Mouse (Mus musculus) myocyte (in vitro differentiated cells): ENCODE results near the gene Ankrd10. TPM values are rescaled to one million over a fixed set of nuclear protein-coding genes. Genes with fewer than 3 reads are reported as not detected.
"Not testable (repeated sequence)": the region's sequence is repeated elsewhere in the genome, so short reads cannot be mapped to it uniquely, and the experiment has no call there.

ENCODE experiments used
- H3K27me3 ChIP-seq: one replicate; pipeline ENCODE4 v1.6.1; 2011; ENCODE audit not compliant: control insufficient read depth, insufficient read depth, insufficient read length
- H3K36me3 ChIP-seq: one replicate; pipeline ENCODE4 v1.6.1; 2011; ENCODE audit not compliant: control insufficient read depth, insufficient read depth
- H3K4me2 ChIP-seq: one replicate; pipeline ENCODE4 v1.6.1; 2011; ENCODE audit warnings: low read depth, control low read depth
- H3K4me3 ChIP-seq: one replicate; pipeline ENCODE4 v1.5.1; 2011; ENCODE audit warnings: mild to moderate bottlenecking, control low read depth, moderate library complexity
- H3K79me2 ChIP-seq: one replicate; pipeline ENCODE4 v1.6.1; 2011; ENCODE audit not compliant: control insufficient read depth, insufficient read depth
- H3ac ChIP-seq: one replicate; pipeline ENCODE4 v1.6.1; 2011; ENCODE audit not compliant: control insufficient read depth, insufficient read length
- CEBPB ChIP-seq: IDR thresholded peaks from 2 replicates; pipeline ENCODE4 v1.6.1; 2011; ENCODE audit warnings: mild to moderate bottlenecking, moderate library complexity; ENCODE audit not compliant: poor library complexity, insufficient read depth, severe bottlenecking
- E2F4 ChIP-seq: IDR thresholded peaks from one replicate; pipeline ENCODE4 v1.6.1; 2011; ENCODE audit warnings: mild to moderate bottlenecking, control low read depth, moderate library complexity; ENCODE audit not compliant: insufficient read depth
- MAX ChIP-seq: IDR thresholded peaks from one replicate; pipeline ENCODE4 v1.6.1; 2011; ENCODE audit warnings: low read depth, mild to moderate bottlenecking, control low read depth
- MYOD1 ChIP-seq, 3 experiments: IDR thresholded peaks; one replicate each; pipeline ENCODE4 v1.6.1; 2011; ENCODE audit warnings: control low read depth in 2 of 3, low read depth in 2 of 3, mild to moderate bottlenecking in 2 of 3, moderate library complexity in 1 of 3; ENCODE audit not compliant: insufficient read length in 2 of 3, control insufficient read depth in 1 of 3
- MYOG ChIP-seq, 3 experiments: IDR thresholded peaks; one replicate each; pipeline ENCODE4 v1.6.1; 2011; ENCODE audit warnings: control low read depth in 2 of 3, low read depth in 2 of 3, mild to moderate bottlenecking in 2 of 3; ENCODE audit not compliant: insufficient read length in 2 of 3, control insufficient read depth in 1 of 3, insufficient read depth in 1 of 3
- POLR2A ChIP-seq: IDR thresholded peaks from one replicate; pipeline ENCODE4 v1.6.1; 2011; ENCODE audit warnings: low read depth, mild to moderate bottlenecking, control low read depth, moderate library complexity; ENCODE audit not compliant: insufficient read length
- POLR2AphosphoS2 ChIP-seq: IDR thresholded peaks from one replicate; pipeline ENCODE4 v1.6.1; 2011; ENCODE audit warnings: low read depth, control low read depth; ENCODE audit not compliant: insufficient read length
- REST ChIP-seq: IDR thresholded peaks from one replicate; pipeline ENCODE4 v1.6.1; 2011; ENCODE audit warnings: mild to moderate bottlenecking, control low read depth, moderate library complexity; ENCODE audit not compliant: insufficient read depth, insufficient read length
- SRF ChIP-seq: IDR thresholded peaks from one replicate; pipeline ENCODE4 v1.6.1; 2011; ENCODE audit warnings: low read depth; ENCODE audit not compliant: control insufficient read depth, insufficient read length
- TCF12 ChIP-seq: IDR thresholded peaks from one replicate; pipeline ENCODE4 v1.6.1; 2011; ENCODE audit warnings: mild to moderate bottlenecking, control low read depth; ENCODE audit not compliant: poor library complexity, insufficient read depth, severe bottlenecking
- TCF3 ChIP-seq: IDR thresholded peaks from one replicate; pipeline ENCODE4 v1.6.1; 2011; ENCODE audit warnings: low read depth, control low read depth; ENCODE audit not compliant: insufficient read length
- USF1 ChIP-seq: IDR thresholded peaks from one replicate; pipeline ENCODE4 v1.6.1; 2011; ENCODE audit warnings: low read depth, mild to moderate bottlenecking, control low read depth, moderate library complexity
- polyA plus RNA-seq: library from polyadenylated mRNA; unstranded; fragments of >200 nt; fragmentation: generic; extraction: Trizol; gene quantifications from one replicate; pipeline ENCODE4 v1.2.1, GENCODE M21; 2012; ENCODE audit warnings: missing spikeins

The Ankrd10 gene
- 71.9 TPM for polyA plus RNA-seq

DNA sequence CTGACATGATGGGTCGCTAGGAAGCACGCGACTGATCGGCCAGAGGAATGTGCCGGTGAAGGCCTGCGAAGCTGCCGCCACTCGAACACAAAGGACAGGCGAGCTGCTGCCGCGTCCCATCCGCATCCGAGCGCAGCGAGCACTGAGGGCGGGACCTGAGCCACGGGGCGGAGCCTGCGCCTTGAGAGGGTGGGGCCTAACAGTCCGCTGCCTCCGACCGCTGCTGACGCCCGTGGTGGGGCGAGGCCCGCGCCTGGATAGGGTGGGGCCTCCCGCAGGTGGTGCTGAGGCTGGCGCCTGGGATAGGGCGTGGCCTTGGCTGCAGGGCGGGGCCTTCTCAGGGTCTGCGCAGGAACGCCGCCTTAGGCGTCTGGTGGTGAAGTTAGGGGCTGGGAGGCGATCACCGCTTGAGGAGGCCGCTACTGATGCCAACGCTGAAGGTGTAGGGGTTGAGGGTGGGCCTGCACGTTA lies at the start of gene Ankrd10:
TSS of gene Ankrd10 (minus strand) at position 147 of the 471 bp plus-strand sequence.
- Histone ChIP-seq H3ac (peak within 1 kb of the TSS; percentile 89), H3K36me3 (peaks cover 6% of the 10 kb centered on the region), H3K79me2 (peaks cover 41% of the 10 kb centered on the region), H3K27me3 (no peaks in the 10 kb centered on the region), H3K4me2 (peak within 1 kb of the TSS; percentile 84), H3K4me3 (peak within 1 kb of the TSS; percentile 67)
- TF ChIP-seq E2F4 (no peak), POLR2A (peak; percentile 89), MYOD1 (IDR thresholded peaks at IDR 0.05; ENCODE audit: control insufficient read depth in 1 of 3, insufficient read length in 2 of 3, low read depth in 2 of 3) (peak in 2 of 3 experiments; percentile 40 to 76), MYOG (IDR thresholded peaks at IDR 0.05; ENCODE audit: control insufficient read depth in 1 of 3, insufficient read depth in 1 of 3, insufficient read length in 2 of 3, low read depth in 2 of 3) (peak in 2 of 3 experiments; percentile 44 to 85), POLR2AphosphoS2 (peak; percentile 98), SRF (no peak), TCF12 (peak; percentile 17)

GRCm38 (mm10) chr8:11684558-11684957 lies 49.0 kb upstream of the Ankrd10 start:
- no peak overlapping the region for H3K4me2 ChIP-seq
- H3K79me2 ChIP-seq: no peaks in the 10 kb centered on the region
- no peak overlapping the region for H3ac ChIP-seq
- no peak overlapping the region for H3K4me3 ChIP-seq
- H3K27me3 ChIP-seq: no peaks in the 10 kb centered on the region
- H3K36me3 ChIP-seq: no peaks in the 10 kb centered on the region
- TF ChIP-seq TCF12 (no peak), MYOD1 (IDR thresholded peaks at IDR 0.05; ENCODE audit: control insufficient read depth in 1 of 3, insufficient read length in 2 of 3, low read depth in 2 of 3) (peak; percentile 6 to 82 (median 49)), TCF3 (no peak), MYOG (IDR thresholded peaks at IDR 0.05; ENCODE audit: control insufficient read depth in 1 of 3, insufficient read depth in 1 of 3, insufficient read length in 2 of 3, low read depth in 2 of 3) (peak in 1 of 3 experiments; percentile 69)

- H3ac ChIP-seq: no peak overlapping the region
- H3K4me2 ChIP-seq: peak overlapping the region; percentile 4
- peaks cover 20% of the 10 kb centered on the region for H3K27me3 ChIP-seq
- H3K79me2 ChIP-seq: no peaks in the 10 kb centered on the region
- peak in 1 of 3 experiments; percentile 41 for TF ChIP-seq MYOG (IDR thresholded peaks at IDR 0.05; ENCODE audit: control insufficient read depth in 1 of 3, insufficient read depth in 1 of 3, insufficient read length in 2 of 3, low read depth in 2 of 3)
- no peak for TF ChIP-seq USF1
- peak; percentile 29 to 77 (median 75) for TF ChIP-seq MYOD1 (IDR thresholded peaks at IDR 0.05; ENCODE audit: control insufficient read depth in 1 of 3, insufficient read length in 2 of 3, low read depth in 2 of 3)
- peak; percentile 55 for TF ChIP-seq TCF12
- no peak overlapping the region for H3K4me3 ChIP-seq
- no peaks in the 10 kb centered on the region for H3K36me3 ChIP-seq
Measured at GRCm38 (mm10) chr8:11668308-11668707, 32.8 kb upstream of the Ankrd10 start.

DNA sequence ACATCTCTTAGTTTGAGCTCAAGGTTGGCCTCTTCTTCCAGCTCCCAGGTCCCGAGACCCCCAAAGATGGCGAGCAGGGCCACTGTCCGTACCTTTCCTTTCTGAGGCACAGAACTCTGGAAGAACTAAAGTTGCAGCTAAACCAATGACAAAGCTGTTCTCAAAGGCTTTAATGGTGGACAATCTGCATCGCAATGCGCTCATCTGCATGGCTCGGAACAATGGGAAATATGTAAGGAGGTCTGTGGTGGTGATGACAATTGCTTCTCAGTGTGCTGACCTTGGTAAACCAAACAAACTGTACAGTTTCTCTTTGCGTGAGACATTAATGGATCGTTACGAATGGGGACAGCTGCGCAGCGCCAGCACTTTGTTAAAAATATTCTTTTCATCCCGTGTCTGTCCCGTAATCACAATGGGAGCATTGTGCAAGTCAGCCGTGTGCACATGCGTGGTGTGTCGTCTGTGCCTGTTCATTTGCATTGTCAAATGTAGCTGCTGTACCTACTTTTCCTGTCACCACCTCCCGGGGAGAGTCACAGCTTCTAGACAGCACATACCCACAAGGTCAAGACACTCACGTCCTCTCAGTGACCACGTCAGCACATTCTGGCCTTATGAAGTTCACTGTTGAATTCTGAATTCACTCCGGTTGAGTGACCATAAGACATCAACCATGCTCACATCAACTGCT lies 30.6 kb upstream of the Ankrd10 start:
- H3K4me3 ChIP-seq, H3K36me3 ChIP-seq, H3K27me3 ChIP-seq, H3K79me2 ChIP-seq, H3ac ChIP-seq: not testable (repeated sequence)
- H3K4me2 ChIP-seq: peak overlapping the region; percentile 46
- peak in 1 of 3 experiments; percentile 41 for TF ChIP-seq MYOD1 (IDR thresholded peaks at IDR 0.05; ENCODE audit: control insufficient read depth in 1 of 3, insufficient read length in 2 of 3, low read depth in 2 of 3)

GRCm38 (mm10) chr8:11661969-11662368 lies 26.4 kb upstream of the Ankrd10 start:
- Histone ChIP-seq H3K79me2 (no peaks in the 10 kb centered on the region), H3K4me2 (no peak overlapping the region), H3K36me3 (no peaks in the 10 kb centered on the region), H3K4me3 (no peak overlapping the region), H3ac (no peak overlapping the region), H3K27me3 (peaks cover 11% of the 10 kb centered on the region)
- TF ChIP-seq TCF12 (no peak), CEBPB (no peak), MYOG (IDR thresholded peaks at IDR 0.05; ENCODE audit: control insufficient read depth in 1 of 3, insufficient read depth in 1 of 3, insufficient read length in 2 of 3, low read depth in 2 of 3) (no peak), MYOD1 (IDR thresholded peaks at IDR 0.05; ENCODE audit: control insufficient read depth in 1 of 3, insufficient read length in 2 of 3, low read depth in 2 of 3) (no peak), SRF (no peak), USF1 (no peak), TCF3 (no peak), POLR2A (no peak), REST (no peak), POLR2AphosphoS2 (no peak), MAX (no peak), E2F4 (no peak)
